Mouse (Mus musculus): ENCODE results near the gene Slc25a20. TPM values are rescaled to one million over a fixed set of nuclear protein-coding genes. Genes with fewer than 3 reads are reported as not detected.

The Slc25a20 gene
- total RNA-seq, 2 experiments from 2014 or later: 68.4 to 75.8 TPM

GRCm38 (mm10) chr9:108729050-108729449 is 67.2 kb downstream of the Slc25a20 start:
- DNase-seq (ENCODE audit: low spot score in 2 of 2): no peak

GRCm38 (mm10) chr9:108732462-108732861 is 70.6 kb downstream of the Slc25a20 start:
- no peak for DNase-seq (ENCODE audit: low spot score in 2 of 2)

Small RNAs within 50 kb of the gene (microRNA-seq; reads per million reads assigned to microRNA genes)
- gene Gm26298: not detected

Other genes with a start within 250 kb of the Slc25a20 start
- gene Ccdc36, start 233.6 kb upstream of the Slc25a20 start, total RNA-seq (2021): under 1 TPM; 0.21 to 0.25 TPM
- not detected for gene BC048562, start 225.6 kb upstream of the Slc25a20 start, total RNA-seq (2021)
- gene Ccdc71, start 201.6 kb upstream of the Slc25a20 start, total RNA-seq (2021): 10 to 100 TPM; 27.0 to 31.3 TPM
- 10 to 100 TPM; 13.4 to 15.3 TPM for gene Klhdc8b, start 200.5 kb upstream of the Slc25a20 start, total RNA-seq (2021)
- gene Lamb2, start 182.4 kb upstream of the Slc25a20 start, total RNA-seq (2021): 100 to 1,000 TPM; 180 to 191 TPM
- 100 to 1,000 TPM; 107 to 126 TPM for gene Usp19, start 171.5 kb upstream of the Slc25a20 start, total RNA-seq (2021)
- gene Qars, start 154.4 kb upstream of the Slc25a20 start, total RNA-seq (2021): 10 to 100 TPM; 93.1 to 96.0 TPM
- 100 to 1,000 TPM; 109 to 123 TPM for gene Qrich1, start 145.3 kb upstream of the Slc25a20 start, total RNA-seq (2021)
- 10 to 100 TPM; 78.6 to 92.9 TPM for gene Impdh2, start 101.8 kb upstream of the Slc25a20 start, total RNA-seq (2021)
- gene Ndufaf3, start 94.7 kb upstream of the Slc25a20 start, total RNA-seq (2021): 10 to 100 TPM; 39.6 to 46.7 TPM
- gene Dalrd3, start 92.2 kb upstream of the Slc25a20 start, total RNA-seq (2021): 10 to 100 TPM; 11.5 to 14.6 TPM
- 10 to 100 TPM; 27.7 to 32.2 TPM for gene Wdr6, start 83.3 kb upstream of the Slc25a20 start, total RNA-seq (2021)
- gene P4htm, start 64.4 kb upstream of the Slc25a20 start, total RNA-seq (2021): 1 to 10 TPM; 5.0 to 5.5 TPM
- 10 to 100 TPM; 58.2 to 68.8 TPM for gene Arih2, start 12.7 kb upstream of the Slc25a20 start, total RNA-seq (2021)
- 100 to 1,000 TPM; 103 to 104 TPM for gene Prkar2a, start 27.2 kb downstream of the Slc25a20 start, total RNA-seq (2021)
- gene Ip6k2, start 121.7 kb downstream of the Slc25a20 start, total RNA-seq (2021): 10 to 100 TPM; 43.7 to 44.3 TPM
- gene Nckipsd, start 146.3 kb downstream of the Slc25a20 start, total RNA-seq (2021): 1 to 10 TPM; 6.6 to 9.2 TPM
- under 1 TPM; 0.22 to 0.31 TPM for gene Celsr3, start 164.2 kb downstream of the Slc25a20 start, total RNA-seq (2021)
- gene Slc26a6, start 191.2 kb downstream of the Slc25a20 start, total RNA-seq (2021): 10 to 100 TPM in 1 of 2 experiments, 1 to 10 TPM in 1; 9.8 to 11.2 TPM